Mouse (Mus musculus) heart, postnatal 0 days (tissue): Measurements from ENCODE around the gene Dmrta2.

Experiments used
- CTCF ChIP-seq: IDR thresholded peaks from 2 replicates; pipeline ENCODE4 v1.5.1; 2016; ENCODE audit warnings: antibody characterized with exemption, control low read depth, low read depth
- EP300 ChIP-seq: IDR thresholded peaks from 2 replicates; pipeline ENCODE4 v1.6.1; 2016; ENCODE audit warnings: antibody characterized with exemption, low read depth

GRCm38 (mm10) chr4:109969561-109969960, 8.3 kb upstream of the Dmrta2 start:
- TF ChIP-seq CTCF, result no peak
- TF ChIP-seq EP300, result no peak
